In genomic region chr14:29095431-29095830, GRCm38 (mm10) we compare ENCODE assay signal across 23 mouse cellular contexts.
"Had no signal": no experiment of that assay in that cellular context is flagged by ENCODE, and none has a peak within 500 bp of the region (broad histone marks: within the 10 kb centered on the region; RNA-seq: fewer than 3 reads in every experiment).

No protein-coding gene starts in this region.

- H3K4me3 ChIP-seq: heart, adult 2 months; heart, embryonic 13.5 days; heart, embryonic 15.5 days; hindbrain, embryonic 13.5 days; hindbrain, embryonic 15.5 days; kidney, embryonic 15.5 days; limb, embryonic 13.5 days; limb, embryonic 15.5 days; liver, embryonic 12.5 days had no signal

- H3K27ac ChIP-seq: heart, adult 2 months; heart, embryonic 13.5 days; heart, embryonic 15.5 days; hindbrain, embryonic 13.5 days; hindbrain, embryonic 15.5 days; hindbrain, postnatal 0 days; kidney, embryonic 15.5 days; kidney, postnatal 0 days; limb, embryonic 13.5 days; limb, embryonic 15.5 days; liver, embryonic 12.5 days; liver, embryonic 14.5 days had no signal

- DNase-seq: gastrocnemius, postnatal 14 days; gastrocnemius, postnatal 36 days; heart, adult 2 months; heart, postnatal 14 days; heart, postnatal 36 days; kidney, adult 11 months; kidney, adult 2 months; kidney, adult 9 months; kidney, postnatal 14 days; kidney, postnatal 36 days; layer of hippocampus, postnatal 36 days; left cerebral cortex, postnatal 4 days had no signal

- H3K4me1 ChIP-seq: heart, embryonic 15.5 days; hindbrain, embryonic 15.5 days; liver, embryonic 12.5 days had no signal
